Mouse (Mus musculus) adrenal gland, postnatal 36 days (tissue): ENCODE results near the gene Dmrt1. TPM values are rescaled to one million over a fixed set of nuclear protein-coding genes. Genes with fewer than 3 reads are reported as not detected.

Experiments
- DNase-seq, 2 experiments: peaks; one replicate each; pipeline ENCODE4 v3.0.0; 2021; ENCODE audit warnings: mixed read lengths in 1 of 2
- total RNA-seq, 2 experiments: library from RNA; stranded (reverse); gene quantifications; 2 replicates each; pipeline ENCODE4 v1.2.3; 2021

Dmrt1 gene
- total RNA-seq, 2 experiments from 2014 or later: not detected

DNA sequence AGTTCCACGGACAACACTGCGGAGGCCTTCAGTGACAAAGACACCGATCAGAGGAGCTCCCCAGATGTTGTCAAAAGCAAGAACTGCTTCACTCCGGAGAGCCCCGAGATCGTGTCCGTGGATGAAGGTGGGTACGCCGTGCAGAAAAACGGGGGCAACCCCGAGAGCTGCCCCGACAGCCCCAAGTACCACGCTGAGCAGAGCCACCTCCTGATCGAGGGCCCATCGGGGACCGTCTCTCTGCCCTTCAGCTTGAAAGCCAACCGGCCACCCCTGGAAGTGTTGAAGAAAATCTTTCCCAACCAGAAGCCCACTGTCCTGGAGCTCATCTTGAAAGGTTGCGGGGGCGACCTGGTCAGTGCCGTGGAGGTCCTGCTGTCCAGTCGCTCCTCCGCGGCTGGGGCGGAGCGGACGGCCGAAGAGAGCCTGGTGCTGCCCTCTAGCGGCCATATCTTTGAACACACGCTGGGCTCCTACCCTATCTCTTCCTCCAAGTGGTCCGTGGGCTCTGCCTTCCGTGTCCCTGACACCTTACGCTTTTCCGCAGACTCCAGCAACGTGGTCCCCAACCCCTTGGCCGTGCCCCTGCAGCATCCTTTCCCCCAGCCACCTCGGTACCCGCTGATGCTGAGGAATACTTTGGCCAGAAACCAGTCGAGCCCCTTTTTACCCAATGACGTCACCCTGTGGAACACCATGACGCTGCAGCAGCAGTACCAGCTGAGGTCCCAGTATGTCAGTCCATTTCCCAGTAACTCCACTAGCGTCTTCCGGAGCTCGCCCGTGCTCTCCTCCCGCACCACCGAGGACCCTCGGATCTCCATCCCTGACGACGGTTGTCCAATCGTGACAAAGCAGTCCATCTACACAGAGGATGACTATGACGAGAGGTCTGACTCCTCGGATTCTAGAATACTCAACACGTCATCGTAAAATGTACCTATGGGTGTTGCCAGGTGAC, 117.2 kb downstream of the Dmrt1 start:
- peak; percentile 72 to 82 for DNase-seq

- peak; percentile 70 to 82 for DNase-seq
Observed at GRCm38 (mm10) chr19:25628490-25628889, 123.1 kb downstream of the Dmrt1 start.

- DNase-seq: no peak
Observed at GRCm38 (mm10) chr19:25635119-25635518, 129.7 kb downstream of the Dmrt1 start.

GRCm38 (mm10) chr19:25635622-25636244, 130.3 kb downstream of the Dmrt1 start:
- DNase-seq: peak; percentile 70 to 71

GRCm38 (mm10) chr19:25638766-25639361, 133.4 kb downstream of the Dmrt1 start:
- DNase-seq: no peak

- no peak for DNase-seq
Observed at GRCm38 (mm10) chr19:25641786-25642185, 136.4 kb downstream of the Dmrt1 start.

DNA sequence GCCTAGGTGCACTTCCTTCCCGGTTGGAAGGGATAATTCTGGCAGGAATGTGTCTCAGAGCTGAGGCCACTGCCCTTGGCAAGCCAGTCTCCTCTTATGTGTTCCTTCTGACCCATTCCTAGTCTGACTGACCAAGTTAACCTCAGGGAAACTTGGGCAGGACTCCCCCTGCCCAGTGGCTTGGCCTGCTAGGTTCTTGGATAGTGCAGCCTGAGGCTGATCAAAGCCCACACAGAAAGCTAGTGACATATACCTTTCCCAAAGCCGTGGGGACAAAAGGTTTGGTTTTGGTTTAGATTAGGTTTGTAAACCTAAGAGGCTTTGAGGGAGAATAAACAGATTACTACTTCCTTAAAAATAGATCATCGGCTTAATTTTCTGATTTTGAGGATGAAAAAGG, 141.7 kb downstream of the Dmrt1 start:
- DNase-seq: no peak

DNA sequence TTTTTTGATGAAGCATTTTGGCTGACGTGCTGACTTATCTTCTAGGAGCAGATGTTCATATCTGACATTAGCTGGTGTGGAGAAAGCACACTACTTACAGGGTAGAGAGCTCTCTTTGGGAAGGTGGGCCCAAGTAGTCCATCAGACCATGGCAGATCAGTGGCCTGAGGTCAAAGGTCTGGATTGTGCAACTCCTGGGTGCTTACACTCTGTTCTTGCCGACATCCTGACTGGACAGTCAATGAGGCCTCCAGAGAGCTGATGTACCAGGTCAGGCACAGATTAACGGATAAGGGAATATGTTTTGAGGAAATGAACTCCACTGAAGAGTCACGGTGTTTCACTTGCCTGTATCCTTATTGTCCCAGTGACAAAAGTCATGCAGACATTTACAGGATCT, 143.3 kb downstream of the Dmrt1 start:
- DNase-seq: no peak

DNA sequence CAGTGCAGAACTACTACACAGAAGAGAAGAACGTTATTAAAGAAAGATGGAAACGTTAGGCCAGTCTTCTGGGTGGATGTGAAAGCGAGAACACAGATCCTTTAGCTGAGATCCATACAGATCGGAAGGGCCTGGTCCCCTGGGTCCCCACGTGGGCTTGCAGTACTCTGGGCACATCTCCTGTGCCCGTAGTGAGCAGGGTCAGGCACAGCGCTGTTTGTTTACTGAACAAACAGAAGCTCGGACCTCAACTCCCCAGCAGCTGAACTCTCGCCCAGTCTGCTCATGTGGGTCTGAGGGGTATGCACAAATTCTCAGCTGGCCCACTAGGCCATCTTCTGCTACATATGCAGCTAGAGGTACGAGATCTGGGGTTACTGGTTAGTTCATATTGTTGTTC, 145.1 kb downstream of the Dmrt1 start:
- no peak for DNase-seq

DNA sequence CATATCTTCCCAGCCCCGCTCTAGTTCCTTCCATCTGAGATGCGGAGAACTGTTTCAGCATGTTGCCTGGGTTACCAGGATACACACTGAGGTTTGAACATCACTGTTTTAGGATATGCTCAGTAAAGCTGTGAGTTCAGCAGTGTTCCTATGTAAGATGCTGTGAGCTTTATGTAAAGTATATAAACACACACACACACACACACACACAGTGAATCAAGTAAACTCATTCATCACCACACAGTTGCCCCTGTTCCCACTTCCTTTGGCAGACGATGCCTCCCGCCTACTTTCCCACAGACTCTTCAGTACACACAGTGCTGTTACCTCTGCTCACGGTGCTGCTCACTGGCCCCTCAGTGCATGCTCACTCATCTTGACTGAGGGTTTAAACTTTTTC, 147.1 kb downstream of the Dmrt1 start:
- DNase-seq: no peak

Other genes starting within 250 kb of the Dmrt1 start
- gene Dmrt3, start 104.7 kb downstream of the Dmrt1 start, total RNA-seq: not detected
- 1 to 10 TPM; 4.3 to 5.1 TPM for gene Dmrt2, start 166.8 kb downstream of the Dmrt1 start, total RNA-seq